Mouse (Mus musculus) cerebellum, adult 2 months (tissue): Measurements from ENCODE around the gene Upp2. TPM values are rescaled to one million over a fixed set of nuclear protein-coding genes. Genes with fewer than 3 reads are reported as not detected.
A peak's percentile ranks its signal among the peaks of the same experiment; 100 is the strongest.

Experiments
- DNase-seq, 2 experiments: peaks; one replicate each; pipeline ENCODE4 v3.0.0; 2021
- H3K27ac ChIP-seq: fragments of 200-500 bp; 2 replicates; pipeline ENCODE4 v1.5.1; 2012; ENCODE audit warnings: low read length, control low read depth, inconsistent platforms; ENCODE audit not compliant: insufficient read depth
- H3K27me3 ChIP-seq: fragments of 200-500 bp; 2 replicates; pipeline ENCODE4 v1.6.1; 2012; ENCODE audit warnings: inconsistent platforms, mild to moderate bottlenecking, low read length, moderate library complexity; ENCODE audit not compliant: control insufficient read depth, insufficient read depth
- H3K4me1 ChIP-seq: fragments of 200-500 bp; 2 replicates; pipeline ENCODE4 v1.6.1; 2011; ENCODE audit warnings: low read length; ENCODE audit not compliant: control insufficient read depth, insufficient read depth
- H3K4me3 ChIP-seq: fragments of 200-500 bp; replicated peaks from 2 replicates; pipeline ENCODE3; 2011; ENCODE audit warnings: mild to moderate bottlenecking, low read depth, low read length, control low read depth; ENCODE audit not compliant: insufficient read depth
- CTCF ChIP-seq: fragments of 200-500 bp; IDR thresholded peaks from 2 replicates; pipeline ENCODE4 v1.5.1; 2011; ENCODE audit warnings: low read depth, mild to moderate bottlenecking, control low read depth, low read length, moderate library complexity, borderline replicate concordance; ENCODE audit not compliant: insufficient read depth
- POLR2A ChIP-seq: fragments of 200-500 bp; IDR thresholded peaks from 2 replicates; pipeline ENCODE4 v1.6.1; 2011; ENCODE audit warnings: low read length, control low read depth, borderline replicate concordance; ENCODE audit not compliant: insufficient read depth
- WGBS: fragments of 180-500 bp; shearing (Covaris S2); methylation state at CpG from one replicate; pipeline ENCODE4 v1.1.7; 2018; 5-methylcytosine and 5-hydroxymethylcytosine counted together
- polyA plus RNA-seq: library from polyadenylated mRNA; depleted of rRNA; stranded (reverse); fragments of >200 nt; gene quantifications from 2 replicates; pipeline ENCODE4 v1.2.3, GENCODE M21; 2012

Gene Upp2
- polyA plus RNA-seq, 1 experiment: 38.2 TPM

GRCm38 (mm10) chr2:58529384-58529783 is 37.7 kb upstream of the Upp2 start:
- H3K27me3 ChIP-seq: no peaks in the 10 kb centered on the region
- TF ChIP-seq POLR2A: no peak
- WGBS: 51% methylated on average over 5 of the region's 5 CpGs
- DNase-seq: no peak
- no peak overlapping the region for H3K4me3 ChIP-seq
- H3K4me1 ChIP-seq: peaks cover 37% of the 10 kb centered on the region
- H3K27ac ChIP-seq: no peak overlapping the region

- no peak overlapping the region for H3K4me3 ChIP-seq
- DNase-seq: peak; percentile 54 to 69
- TF ChIP-seq CTCF: no peak
- TF ChIP-seq POLR2A: no peak
- peaks cover 39% of the 10 kb centered on the region for H3K4me1 ChIP-seq
- 32% methylated on average over 7 of the region's 7 CpGs for WGBS
- H3K27ac ChIP-seq: 0 out of 2 replicates have a peak overlapping the region, but pooled peaks have one; percentile 11
- no peaks in the 10 kb centered on the region for H3K27me3 ChIP-seq
These were observed 37.1 kb upstream of the Upp2 start for GRCm38 (mm10) chr2:58529860-58530440.

- H3K27ac ChIP-seq: no peak overlapping the region
- 64% methylated on average over 4 of the region's 4 CpGs for WGBS
- peaks cover 45% of the 10 kb centered on the region for H3K4me1 ChIP-seq
- H3K4me3 ChIP-seq: no peak overlapping the region
- DNase-seq: no peak
- H3K27me3 ChIP-seq: no peaks in the 10 kb centered on the region
- no peak for TF ChIP-seq CTCF
- no peak for TF ChIP-seq POLR2A
These were observed 36.6 kb upstream of the Upp2 start for GRCm38 (mm10) chr2:58530521-58530920.

- no peak overlapping the region for H3K4me3 ChIP-seq
- peak in 1 of 2 experiments; percentile 60 for DNase-seq
- TF ChIP-seq CTCF (no peak), POLR2A (no peak)
- no peak overlapping the region for H3K27ac ChIP-seq
- peaks cover 46% of the 10 kb centered on the region for H3K4me1 ChIP-seq
- 57% methylated on average over 10 of the region's 10 CpGs for WGBS
- no peaks in the 10 kb centered on the region for H3K27me3 ChIP-seq
These were observed 34.7 kb upstream of the Upp2 start for GRCm38 (mm10) chr2:58532260-58532850.

- Histone ChIP-seq H3K4me1 (peaks cover 44% of the 10 kb centered on the region), H3K4me3 (no peak overlapping the region), H3K27ac (peak overlapping the region; percentile 55; the same call in 1 of the 2 replicates), H3K27me3 (no peaks in the 10 kb centered on the region)
- TF ChIP-seq CTCF (no peak), POLR2A (no peak)
- WGBS: 22% methylated on average over 7 of the region's 7 CpGs
- DNase-seq: peak; percentile 74 to 80
These were observed 33.5 kb upstream of the Upp2 start for GRCm38 (mm10) chr2:58533521-58534001.

- no peak overlapping the region; the same call in 1 of the 2 replicates for H3K27ac ChIP-seq
- DNase-seq: no peak
- no peaks in the 10 kb centered on the region for H3K27me3 ChIP-seq
- no peak for TF ChIP-seq POLR2A
- no peak for TF ChIP-seq CTCF
- H3K4me3 ChIP-seq: no peak overlapping the region
- 77% methylated on average over 4 of the region's 4 CpGs for WGBS
- peaks cover 42% of the 10 kb centered on the region for H3K4me1 ChIP-seq
These were observed 32.7 kb upstream of the Upp2 start for GRCm38 (mm10) chr2:58534379-58534778.

- DNase-seq: no peak
- no peak overlapping the region for H3K27ac ChIP-seq
- peaks cover 36% of the 10 kb centered on the region for H3K4me1 ChIP-seq
- 56% methylated on average over 8 of the region's 8 CpGs for WGBS
- H3K4me3 ChIP-seq: no peak overlapping the region
- TF ChIP-seq CTCF: no peak
- TF ChIP-seq POLR2A: no peak
- H3K27me3 ChIP-seq: no peaks in the 10 kb centered on the region
These were observed 31.9 kb upstream of the Upp2 start for GRCm38 (mm10) chr2:58535233-58535632.

- H3K4me3 ChIP-seq: no peak overlapping the region
- 96% methylated on average over 3 of the region's 3 CpGs for WGBS
- no peak overlapping the region for H3K27ac ChIP-seq
- no peak for DNase-seq
- H3K4me1 ChIP-seq: peaks cover 32% of the 10 kb centered on the region
- no peaks in the 10 kb centered on the region for H3K27me3 ChIP-seq
- no peak for TF ChIP-seq POLR2A
- no peak for TF ChIP-seq CTCF
These were observed 30.3 kb upstream of the Upp2 start for GRCm38 (mm10) chr2:58536796-58537195.
